In the genomic region with DNA sequence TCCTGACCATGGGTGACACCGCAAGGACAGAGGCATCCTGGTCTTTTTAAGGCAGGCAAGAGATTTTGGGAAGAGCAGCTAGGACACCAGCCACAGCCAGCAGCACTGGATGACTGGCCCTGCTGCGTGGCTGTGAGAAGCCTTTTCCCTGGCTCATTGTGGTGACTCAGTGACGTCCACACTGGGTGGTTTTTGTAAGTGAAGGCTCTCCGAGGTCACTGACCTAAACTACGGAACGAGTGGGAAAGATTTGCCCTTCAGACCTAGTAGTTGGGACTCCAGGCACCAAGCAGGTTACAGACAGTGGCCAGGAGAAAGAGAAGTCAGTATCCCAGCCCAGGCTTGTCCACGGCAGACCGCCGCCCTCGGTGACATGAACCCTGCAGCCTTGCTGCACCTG, we compare ENCODE assay signal across 10 mouse cellular contexts. TPM values are rescaled to one million over a fixed set of nuclear protein-coding genes. Genes with fewer than 3 reads are reported as not detected.
DNase-seq lines count a peak whose midpoint lies in the region; ATAC-seq and TF ChIP-seq lines count a peak whose summit lies in the region.
"Had no signal": no experiment of that assay in that cellular context is flagged by ENCODE, and none has a peak within 500 bp of the region (broad histone marks: within the 10 kb centered on the region; RNA-seq: fewer than 3 reads in every experiment).

No protein-coding gene starts in this region.

- 84% methylated on average over 10 of the region's 10 CpGs for WGBS in limb, embryonic 15.5 days

- intact Hi-C loops in gastrocnemius, adult 2 months (cut with DNase I): no loop called here

- H3K4me1 ChIP-seq in limb, embryonic 15.5 days: peaks cover 90% of the 10 kb centered on the region

- no peaks in the 10 kb centered on the region for H3K27me3 ChIP-seq in limb, embryonic 15.5 days
- H3K27me3 ChIP-seq: neural tube, embryonic 12.5 days had no signal

- H3K36me3 ChIP-seq in limb, embryonic 15.5 days: no peaks in the 10 kb centered on the region
- H3K36me3 ChIP-seq: neural tube, embryonic 12.5 days had no signal

- no peak overlapping the region for H3K4me2 ChIP-seq in limb, embryonic 15.5 days

- no peak overlapping the region for H3K4me3 ChIP-seq in gastrocnemius, adult 2 months
- no peak overlapping the region for H3K4me3 ChIP-seq in limb, embryonic 15.5 days
- H3K4me3 ChIP-seq: neural tube, embryonic 12.5 days had no signal

- ATAC-seq in limb, embryonic 15.5 days (ENCODE audit: insufficient number of reproducible peaks, low FRiP score, low TSS enrichment, low read depth): no peak
- no peak for ATAC-seq in activated CD4-positive, CD25-positive, alpha-beta regulatory T cell, adult 4 months

- no peak for DNase-seq in gastrocnemius, adult 2 months
- DNase-seq in gastrocnemius, postnatal 10 days: no peak
- peak; percentile 56 for DNase-seq in 3T3-L1 (ENCODE audit: low read depth, low spot score)
- DNase-seq in cerebellum, adult 9-10 months: peak; percentile 34
- DNase-seq in left cerebral cortex, adult 9 months (ENCODE audit: low spot score in 2 of 2): no peak
- DNase-seq in retina, postnatal 1 day: no peak

- H3K9ac ChIP-seq in limb, embryonic 15.5 days: no peak overlapping the region

- no peak for TF ChIP-seq CTCF in gastrocnemius, adult 2 months (IDR thresholded peaks at IDR 0.05)

- peak overlapping the region; percentile 88 for H3K27ac ChIP-seq in gastrocnemius, adult 2 months
- H3K27ac ChIP-seq in limb, embryonic 15.5 days: peak overlapping the region; percentile 73

- H3K9me3 ChIP-seq in limb, embryonic 15.5 days: no peaks in the 10 kb centered on the region
- H3K9me3 ChIP-seq: neural tube, embryonic 12.5 days had no signal

RNA-seq across cellular contexts. Expression of a gene that starts 11.5 kb away (rescaled TPM):
- 10 to 100 TPM in 1 of 2 experiments, 1 to 10 TPM in 1; 9.9 to 10.1 TPM for total RNA-seq in gastrocnemius, adult 2 months (2021)
- total RNA-seq in gastrocnemius, postnatal 10 days (2021): 10 to 100 TPM; 33.1 to 43.9 TPM
- 50.3 and 50.7 TPM in 2 replicates for polyA plus RNA-seq in limb, embryonic 15.5 days (2015; fragmentation: Nextera tagmentation; extraction: Ambion mirVana)
- 1 to 10 TPM; 7.4 to 8.3 TPM for polyA plus RNA-seq in activated CD4-positive, CD25-positive, alpha-beta regulatory T cell, adult 4 months (2017; shearing (Covaris generic))

RNA-seq across cellular contexts. Expression of a gene that starts 18.5 kb away (rescaled TPM):
- total RNA-seq in gastrocnemius, adult 2 months (2021): under 1 TPM in 1 of 2 experiments, not detected in 1; 0.98 TPM
- total RNA-seq in gastrocnemius, postnatal 10 days (2021): 1 to 10 TPM in 1 of 2 experiments, not detected in 1; 2.0 TPM
- 1.9 and 4.5 TPM in 2 replicates for polyA plus RNA-seq in limb, embryonic 15.5 days (2015; fragmentation: Nextera tagmentation; extraction: Ambion mirVana)
- polyA plus RNA-seq in activated CD4-positive, CD25-positive, alpha-beta regulatory T cell, adult 4 months (2017; shearing (Covaris generic)): not detected
- polyA plus RNA-seq: embryonic facial prominence, embryonic 11.5 days had no signal

RNA-seq across cellular contexts. Expression of a gene that starts 27.7 kb away (rescaled TPM):
- total RNA-seq in gastrocnemius, adult 2 months (2021): 1 to 10 TPM in 1 of 2 experiments, under 1 TPM in 1; 0.56 to 1.1 TPM
- total RNA-seq in gastrocnemius, postnatal 10 days (2021): 1 to 10 TPM; 1.9 to 3.5 TPM
- polyA plus RNA-seq in limb, embryonic 15.5 days (2015; fragmentation: Nextera tagmentation; extraction: Ambion mirVana): 0.56 and 1.1 TPM in 2 replicates
- not detected for polyA plus RNA-seq in activated CD4-positive, CD25-positive, alpha-beta regulatory T cell, adult 4 months (2017; shearing (Covaris generic))
- polyA plus RNA-seq: embryonic facial prominence, embryonic 11.5 days had no signal

RNA-seq across cellular contexts. Expression of a gene that starts 38.8 kb away (rescaled TPM):
- not detected for total RNA-seq in gastrocnemius, adult 2 months (2021)
- total RNA-seq in gastrocnemius, postnatal 10 days (2021): not detected
- 0.35 TPM in 1 of 2 replicates, not detected in the other for polyA plus RNA-seq in limb, embryonic 15.5 days (2015; fragmentation: Nextera tagmentation; extraction: Ambion mirVana)
- polyA plus RNA-seq in activated CD4-positive, CD25-positive, alpha-beta regulatory T cell, adult 4 months (2017; shearing (Covaris generic)): not detected
- polyA plus RNA-seq: embryonic facial prominence, embryonic 11.5 days; neural tube, embryonic 12.5 days had no signal

RNA-seq across cellular contexts. Expression of a gene that starts 56.5 kb away (rescaled TPM):
- total RNA-seq in gastrocnemius, adult 2 months (2021): 10 to 100 TPM; 21.2 to 25.5 TPM
- 10 to 100 TPM; 28.3 to 31.5 TPM for total RNA-seq in gastrocnemius, postnatal 10 days (2021)
- polyA plus RNA-seq in limb, embryonic 15.5 days (2015; fragmentation: Nextera tagmentation; extraction: Ambion mirVana): 50.3 and 51.3 TPM in 2 replicates
- 10 to 100 TPM; 15.7 to 17.2 TPM for polyA plus RNA-seq in activated CD4-positive, CD25-positive, alpha-beta regulatory T cell, adult 4 months (2017; shearing (Covaris generic))

Comparison
In these comparisons a context has a peak if more than half of its experiments do, and no peak if none do; other contexts are left out.
1. DNase-seq: peak in 3T3-L1 (single experiment) and cerebellum, adult 9-10 months (single experiment); none in gastrocnemius, adult 2 months (single experiment), gastrocnemius, postnatal 10 days (single experiment), left cerebral cortex, adult 9 months (0 of 2) and retina, postnatal 1 day (single experiment).